9 mouse cellular contexts compared by ENCODE assay signal in genomic region chr7:118364353-118365007, GRCm38 (mm10).
A peak's percentile ranks its signal among the peaks of the same experiment; 100 is the strongest.
DNase-seq lines count a peak whose midpoint lies in the region; ATAC-seq lines count a peak whose summit lies in the region.
"Had no signal": no experiment of that assay in that cellular context is flagged by ENCODE, and none has a peak within 500 bp of the region (broad histone marks: within the 10 kb centered on the region; RNA-seq: fewer than 3 reads in every experiment).

No protein-coding gene starts in this region.

- peak; percentile 18; the same call in 1 of the 2 replicates for ATAC-seq in stomach, embryonic 15.5 days (ENCODE audit: insufficient read depth, low FRiP score, low read depth)

- no peaks in the 10 kb centered on the region for H3K27me3 ChIP-seq in stomach, embryonic 15.5 days (replicated peaks)
- H3K27me3 ChIP-seq: limb, embryonic 13.5 days had no signal

- H3K4me3 ChIP-seq in stomach, embryonic 15.5 days (replicated peaks), result no peak overlapping the region
- H3K4me3 ChIP-seq: limb, embryonic 13.5 days had no signal

- H3K4me1 ChIP-seq in stomach, embryonic 15.5 days, result no peaks in the 10 kb centered on the region

- H3K9me3 ChIP-seq in stomach, embryonic 15.5 days, result no peaks in the 10 kb centered on the region
- H3K9me3 ChIP-seq: limb, embryonic 13.5 days had no signal

- peak overlapping the region; percentile 31; the same call in 1 of the 2 replicates for H3K27ac ChIP-seq in stomach, embryonic 15.5 days
- H3K27ac ChIP-seq: limb, embryonic 13.5 days had no signal

- no peak overlapping the region for H3K9ac ChIP-seq in stomach, embryonic 15.5 days
- H3K9ac ChIP-seq: limb, embryonic 13.5 days had no signal

- H3K4me2 ChIP-seq in stomach, embryonic 15.5 days, result no peak overlapping the region
- H3K4me2 ChIP-seq: limb, embryonic 13.5 days had no signal

- no peaks in the 10 kb centered on the region for H3K36me3 ChIP-seq in stomach, embryonic 15.5 days
- H3K36me3 ChIP-seq: limb, embryonic 13.5 days had no signal

- WGBS in stomach, embryonic 15.5 days, result 34% methylated on average over 7 of the region's 7 CpGs

- DNase-seq in adrenal gland, adult 2 months, result peak; percentile 15
- DNase-seq in adrenal gland, adult 8-10 months, result no peak
- peak; percentile 16 for DNase-seq in lung, postnatal 10 days
- DNase-seq in lung, postnatal 25 days (ENCODE audit: low spot score), result no peak
- DNase-seq in frontal cortex, postnatal 14 days (ENCODE audit: low spot score in 2 of 2), result peak; percentile 83 to 87
- DNase-seq in layer of hippocampus, postnatal 36 days, result peak; percentile 88 to 89
- DNase-seq in spleen, postnatal 10 days (ENCODE audit: low spot score in 2 of 2), result no peak

Comparison
In these comparisons a context has a peak if more than half of its experiments do, and no peak if none do; other contexts are left out.
1. DNase-seq: peak in adrenal gland, adult 2 months (single experiment), lung, postnatal 10 days (single experiment), frontal cortex, postnatal 14 days (2 of 2) and layer of hippocampus, postnatal 36 days (2 of 2); none in adrenal gland, adult 8-10 months (single experiment), lung, postnatal 25 days (single experiment) and spleen, postnatal 10 days (0 of 2).